Mouse (Mus musculus): ENCODE measurements around the gene Aifm1. TPM values are rescaled to one million over a fixed set of nuclear protein-coding genes. Genes with fewer than 3 reads are reported as not detected.

The Aifm1 gene
- 95.1 and 102 TPM in 2 replicates for polyA plus RNA-seq (2015; fragmentation: Nextera tagmentation; extraction: Ambion mirVana)

DNA sequence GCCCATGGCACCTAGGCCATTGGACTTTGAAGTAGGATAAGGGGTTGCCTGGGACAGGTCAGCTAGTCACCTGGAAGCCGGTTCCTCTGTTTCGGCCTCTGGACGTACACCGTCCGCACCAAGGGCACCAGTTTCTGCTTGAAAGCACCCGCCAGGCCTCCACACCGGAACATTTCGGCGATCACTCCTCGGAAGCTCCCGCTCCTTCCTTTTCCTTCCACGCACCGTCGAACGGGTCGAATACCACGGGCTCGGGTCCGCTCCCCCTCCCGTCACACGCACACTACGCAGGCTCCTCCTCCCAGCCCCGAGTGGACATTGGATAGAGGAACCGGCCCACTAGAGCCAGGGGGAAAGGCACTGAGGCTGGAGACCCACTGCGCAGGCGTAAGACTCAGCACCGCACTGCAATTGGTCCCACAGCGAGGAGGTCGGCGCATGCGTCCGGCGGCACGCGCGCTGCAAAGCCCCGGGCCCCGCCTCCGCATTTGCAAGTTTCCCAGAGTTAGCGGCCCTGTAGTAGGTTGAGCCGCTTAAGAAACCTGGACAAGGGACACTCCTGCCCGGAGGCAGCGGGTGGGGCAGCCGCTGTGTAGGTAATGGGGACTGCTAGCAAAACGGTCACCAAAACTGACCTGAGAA, at the start of gene Aifm1:
TSS of gene Aifm1 (minus strand) at position 398 of the 642 bp plus-strand sequence.
- H3K27me3 ChIP-seq (replicated peaks): no peaks in the 10 kb centered on the region
- no peaks in the 10 kb centered on the region for H3K9me3 ChIP-seq
- peak within 1 kb of the TSS; percentile 50 for H3K9ac ChIP-seq
- peak within 1 kb of the TSS; percentile 52 for H3K4me2 ChIP-seq (replicated peaks)
- no peaks in the 10 kb centered on the region for H3K4me1 ChIP-seq (replicated peaks)
- 16% methylated on average over 45 of the region's 45 CpGs for WGBS
- peak; percentile 99 for ATAC-seq
- no peaks in the 10 kb centered on the region for H3K36me3 ChIP-seq
- 0 out of 2 replicates have a peak within 1 kb of the TSS, but pooled peaks have one; percentile 27 for H3K27ac ChIP-seq
- H3K4me3 ChIP-seq (replicated peaks): peak within 1 kb of the TSS; percentile 51

DNA sequence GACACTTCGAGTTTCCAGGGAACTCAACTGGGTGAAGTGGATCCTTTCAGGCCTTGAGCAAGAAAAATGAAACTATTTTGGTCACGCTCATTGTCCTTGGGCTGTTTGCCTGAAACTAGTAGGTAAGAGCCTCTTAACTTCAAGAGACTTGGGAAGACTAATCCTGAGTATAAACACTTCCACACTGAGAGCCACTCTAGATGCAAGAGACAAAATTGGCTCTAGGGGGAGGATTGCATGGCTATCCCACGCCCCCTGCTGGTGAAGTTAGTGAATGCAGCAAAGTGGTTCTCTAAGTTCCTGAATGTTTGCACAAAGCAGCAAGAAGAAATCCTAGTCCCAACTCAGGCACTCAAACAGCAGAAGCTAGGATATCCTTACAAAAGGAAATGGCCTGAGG, 18.8 kb upstream of the Aifm1 start:
- peak; percentile 56; the same call in 1 of the 2 replicates for ATAC-seq
- H3K27ac ChIP-seq: no peak overlapping the region
- no peak overlapping the region for H3K4me3 ChIP-seq (replicated peaks)
- H3K27me3 ChIP-seq (replicated peaks): no peaks in the 10 kb centered on the region
- H3K9me3 ChIP-seq: no peaks in the 10 kb centered on the region
- H3K36me3 ChIP-seq: no peaks in the 10 kb centered on the region
- H3K4me1 ChIP-seq (replicated peaks): no peaks in the 10 kb centered on the region
- H3K4me2 ChIP-seq (replicated peaks): no peak overlapping the region
- H3K9ac ChIP-seq: no peak overlapping the region
- 41% methylated on average over 3 of the region's 3 CpGs for WGBS

DNA sequence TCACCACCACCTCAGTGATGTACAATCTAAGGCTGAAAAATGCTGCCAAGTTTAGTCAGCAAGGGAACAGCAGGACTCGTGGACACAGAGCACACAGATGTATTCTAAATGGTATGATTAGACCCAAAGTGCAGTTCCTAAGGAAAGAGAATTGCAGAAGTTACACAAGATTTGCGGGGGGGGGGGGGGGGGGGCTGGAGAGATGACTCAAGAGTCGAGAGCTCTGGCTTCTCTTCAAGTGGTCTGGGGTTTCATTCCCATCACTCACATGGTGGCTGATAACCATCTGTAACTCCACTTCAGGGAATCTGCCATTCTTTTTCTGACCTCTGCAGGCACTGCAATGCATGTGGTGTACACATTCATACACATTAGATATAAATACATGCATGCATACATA, 13.1 kb upstream of the Aifm1 start:
- Histone ChIP-seq H3K27ac (no peak overlapping the region), H3K27me3 (replicated peaks) (no peaks in the 10 kb centered on the region), H3K4me3 (replicated peaks) (no peak overlapping the region), H3K4me1 (replicated peaks) (no peaks in the 10 kb centered on the region), H3K9ac (no peak overlapping the region), H3K4me2 (replicated peaks) (no peak overlapping the region), H3K9me3 (no peaks in the 10 kb centered on the region), H3K36me3 (no peaks in the 10 kb centered on the region)
- ATAC-seq: no peak
- WGBS: 51% methylated on average over 3 of the region's 3 CpGs

DNA sequence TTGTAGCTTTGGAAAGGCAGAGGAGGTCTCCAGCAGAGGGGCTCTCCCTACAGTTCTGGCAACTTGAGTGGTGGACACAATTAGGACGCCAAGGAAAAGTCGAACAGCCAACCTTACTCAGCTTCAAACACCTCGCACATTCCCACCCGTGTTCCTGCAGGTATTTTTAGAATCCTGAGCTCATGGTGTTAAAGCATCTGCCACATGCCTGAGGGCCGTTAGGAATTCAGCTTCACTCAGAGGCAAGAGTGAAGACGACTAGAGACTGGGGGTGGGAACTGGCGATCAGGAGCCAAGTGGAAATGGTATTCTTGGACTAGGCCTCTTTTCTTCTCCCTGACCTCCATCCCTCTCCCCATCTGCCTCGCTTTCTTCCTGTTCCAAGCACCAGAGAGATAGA, 12.5 kb upstream of the Aifm1 start:
- H3K4me2 ChIP-seq (replicated peaks): no peak overlapping the region
- no peak overlapping the region for H3K9ac ChIP-seq
- H3K27ac ChIP-seq: no peak overlapping the region
- no peaks in the 10 kb centered on the region for H3K36me3 ChIP-seq
- H3K27me3 ChIP-seq (replicated peaks): no peaks in the 10 kb centered on the region
- no peaks in the 10 kb centered on the region for H3K4me1 ChIP-seq (replicated peaks)
- 62% methylated on average over 8 of the region's 8 CpGs for WGBS
- no peak for ATAC-seq
- H3K4me3 ChIP-seq (replicated peaks): no peak overlapping the region
- no peaks in the 10 kb centered on the region for H3K9me3 ChIP-seq

DNA sequence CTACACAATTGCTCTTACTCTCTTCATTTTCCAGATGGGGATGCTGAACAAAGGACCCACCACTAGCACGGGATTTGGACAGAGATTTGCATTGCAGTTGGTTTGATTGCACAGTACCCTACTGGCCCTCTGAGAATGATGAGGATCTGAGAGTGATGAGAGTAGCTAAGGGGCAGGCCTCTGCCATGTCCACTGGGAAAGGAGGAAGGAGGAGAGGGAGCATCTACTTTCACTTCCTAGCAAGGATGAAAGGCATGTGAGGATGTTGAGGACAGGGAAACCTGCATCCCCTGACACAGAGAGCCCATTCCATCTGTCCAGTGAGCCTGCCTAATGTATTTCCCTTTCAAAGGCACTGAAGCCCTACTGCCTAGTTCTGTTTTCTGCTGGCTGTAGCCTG, 12.0 kb upstream of the Aifm1 start:
- no peak for ATAC-seq
- 48% methylated on average over 1 of the region's 1 CpGs for WGBS

DNA sequence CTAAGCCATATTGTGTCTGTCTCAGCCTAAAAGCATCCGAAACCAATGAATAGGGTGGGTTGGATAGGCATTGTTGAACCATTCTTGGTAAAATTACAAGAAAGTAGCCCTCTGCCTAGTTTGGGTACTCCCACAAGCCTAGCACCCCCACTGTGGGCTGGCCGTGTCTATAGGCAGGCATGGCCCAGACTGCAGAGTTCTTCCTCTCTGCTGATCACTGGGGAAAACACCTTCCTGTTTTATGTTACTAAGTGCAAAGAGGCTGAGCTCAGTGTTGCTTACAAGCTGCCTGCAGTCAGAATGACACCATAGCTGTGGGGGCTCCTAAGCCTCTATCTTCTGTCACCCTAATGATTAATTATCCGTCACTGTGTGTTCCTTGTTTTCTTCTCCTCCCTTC, 10.1 kb upstream of the Aifm1 start:
- Histone ChIP-seq H3K9me3 (no peaks in the 10 kb centered on the region), H3K4me3 (replicated peaks) (no peak overlapping the region), H3K27ac (no peak overlapping the region), H3K4me1 (replicated peaks) (no peaks in the 10 kb centered on the region), H3K27me3 (replicated peaks) (no peaks in the 10 kb centered on the region), H3K36me3 (no peaks in the 10 kb centered on the region), H3K9ac (no peak overlapping the region), H3K4me2 (replicated peaks) (no peak overlapping the region)
- WGBS: 72% methylated on average over 3 of the region's 3 CpGs
- ATAC-seq: no peak

More for the DNA sequence above, 12.0 kb upstream of the Aifm1 start:
- H3K4me3 ChIP-seq (replicated peaks): no peak overlapping the region
- no peak overlapping the region for H3K4me2 ChIP-seq (replicated peaks)
- no peaks in the 10 kb centered on the region for H3K36me3 ChIP-seq
- H3K4me1 ChIP-seq (replicated peaks): no peaks in the 10 kb centered on the region
- no peaks in the 10 kb centered on the region for H3K27me3 ChIP-seq (replicated peaks)
- no peak overlapping the region for H3K27ac ChIP-seq
- no peaks in the 10 kb centered on the region for H3K9me3 ChIP-seq
- H3K9ac ChIP-seq: no peak overlapping the region

DNA sequence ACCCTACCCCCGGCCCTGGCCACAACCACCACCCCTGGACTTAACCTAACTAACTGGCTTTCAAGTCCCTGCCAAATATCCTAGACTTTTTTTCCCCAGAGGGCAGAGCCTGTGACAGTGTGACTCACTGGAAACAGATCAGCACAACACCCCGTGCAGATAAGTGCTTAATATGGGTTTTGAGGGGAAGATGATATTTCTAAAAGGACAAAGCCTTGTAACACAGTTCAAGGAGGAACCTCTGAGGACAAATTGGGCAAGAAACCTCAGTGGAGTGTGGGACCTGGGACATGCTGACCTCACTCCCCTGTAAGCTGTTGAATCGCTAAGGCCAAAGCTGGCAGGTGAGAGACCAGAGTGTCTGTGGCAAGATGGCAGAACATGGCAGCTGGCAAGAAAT, 8.3 kb upstream of the Aifm1 start:
- no peak overlapping the region for H3K9ac ChIP-seq
- no peak for ATAC-seq
- no peak overlapping the region for H3K4me3 ChIP-seq (replicated peaks)
- no peak overlapping the region for H3K27ac ChIP-seq
- H3K27me3 ChIP-seq (replicated peaks): no peaks in the 10 kb centered on the region
- no peaks in the 10 kb centered on the region for H3K9me3 ChIP-seq
- WGBS: 80% methylated on average over 3 of the region's 3 CpGs
- no peaks in the 10 kb centered on the region for H3K36me3 ChIP-seq
- H3K4me2 ChIP-seq (replicated peaks): no peak overlapping the region
- no peaks in the 10 kb centered on the region for H3K4me1 ChIP-seq (replicated peaks)

DNA sequence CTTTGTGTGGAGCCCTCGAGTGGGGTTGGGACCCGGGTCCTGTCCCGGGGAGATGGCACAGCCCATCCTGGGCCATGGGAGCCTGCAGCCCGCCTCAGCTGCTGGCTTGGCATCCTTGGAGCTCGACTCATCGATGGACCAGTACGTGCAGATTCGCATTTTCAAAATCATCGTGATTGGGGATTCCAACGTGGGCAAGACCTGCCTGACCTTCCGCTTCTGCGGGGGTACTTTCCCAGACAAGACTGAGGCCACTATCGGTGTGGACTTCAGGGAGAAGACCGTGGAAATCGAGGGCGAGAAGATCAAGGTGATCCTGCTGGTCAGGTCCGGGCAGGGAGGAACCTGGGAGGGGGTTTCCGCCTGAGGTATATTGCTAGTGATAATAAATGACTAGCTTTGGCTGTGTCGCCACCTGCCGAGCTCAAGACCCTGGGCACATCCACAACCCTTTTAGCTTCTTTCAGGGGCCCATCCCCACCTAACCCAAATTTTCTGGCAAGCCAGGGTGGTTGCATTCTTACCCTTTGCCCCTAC, 6.3 kb upstream of the Aifm1 start:
- peak; percentile 27 for ATAC-seq
- H3K9me3 ChIP-seq: no peaks in the 10 kb centered on the region
- H3K27ac ChIP-seq: no peak overlapping the region
- H3K27me3 ChIP-seq (replicated peaks): no peaks in the 10 kb centered on the region
- H3K9ac ChIP-seq: peak overlapping the region; percentile 40
- H3K4me3 ChIP-seq (replicated peaks): peak overlapping the region; percentile 43
- WGBS: 21% methylated on average over 20 of the region's 20 CpGs
- peak overlapping the region; percentile 82 for H3K4me2 ChIP-seq (replicated peaks)
- H3K4me1 ChIP-seq (replicated peaks): no peaks in the 10 kb centered on the region
- no peaks in the 10 kb centered on the region for H3K36me3 ChIP-seq

DNA sequence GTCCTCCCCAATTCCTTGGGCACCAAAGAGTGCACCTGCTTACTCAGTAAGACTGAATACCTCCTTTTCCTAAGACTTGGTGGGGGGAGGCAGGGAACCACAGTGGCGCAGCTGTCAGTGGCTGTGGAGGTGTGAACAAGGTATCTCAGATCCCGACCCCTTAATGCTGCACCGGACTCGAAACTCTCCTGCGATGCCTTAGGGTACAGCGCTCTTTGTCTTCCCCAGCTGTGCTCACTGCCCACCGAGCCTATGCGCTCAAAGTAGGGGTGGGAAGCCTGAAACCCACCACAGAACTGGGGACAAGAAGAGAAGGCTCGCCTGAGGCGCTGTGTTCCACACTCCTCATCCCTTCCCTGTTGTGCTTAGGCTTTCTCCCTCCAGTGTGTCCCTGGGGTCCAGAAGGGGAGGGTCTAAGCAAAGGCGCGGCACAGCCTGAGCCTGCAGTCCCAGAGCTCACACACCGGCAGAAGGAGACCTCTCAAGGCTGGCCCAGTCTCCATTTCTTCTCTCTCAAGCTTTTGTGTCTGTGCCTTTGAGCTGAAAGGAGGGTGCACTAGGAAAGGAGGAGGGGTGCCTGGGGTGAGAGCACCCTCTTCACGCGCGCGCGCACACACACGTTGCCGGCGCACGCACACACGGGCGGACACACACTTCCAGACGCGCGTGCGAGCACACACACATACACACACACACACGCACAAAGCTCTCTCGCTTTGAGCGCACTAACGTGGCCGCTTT, 5.6 kb upstream of the Aifm1 start, which contains the start of gene Rab33a:
TSS of gene Rab33a (plus strand) at position 478 of the 741 bp plus-strand sequence.
- peak within 1 kb of the TSS; percentile 40 for H3K9ac ChIP-seq
- peak; percentile 76 for ATAC-seq
- WGBS: 20% methylated on average over 33 of the region's 33 CpGs

DNA sequence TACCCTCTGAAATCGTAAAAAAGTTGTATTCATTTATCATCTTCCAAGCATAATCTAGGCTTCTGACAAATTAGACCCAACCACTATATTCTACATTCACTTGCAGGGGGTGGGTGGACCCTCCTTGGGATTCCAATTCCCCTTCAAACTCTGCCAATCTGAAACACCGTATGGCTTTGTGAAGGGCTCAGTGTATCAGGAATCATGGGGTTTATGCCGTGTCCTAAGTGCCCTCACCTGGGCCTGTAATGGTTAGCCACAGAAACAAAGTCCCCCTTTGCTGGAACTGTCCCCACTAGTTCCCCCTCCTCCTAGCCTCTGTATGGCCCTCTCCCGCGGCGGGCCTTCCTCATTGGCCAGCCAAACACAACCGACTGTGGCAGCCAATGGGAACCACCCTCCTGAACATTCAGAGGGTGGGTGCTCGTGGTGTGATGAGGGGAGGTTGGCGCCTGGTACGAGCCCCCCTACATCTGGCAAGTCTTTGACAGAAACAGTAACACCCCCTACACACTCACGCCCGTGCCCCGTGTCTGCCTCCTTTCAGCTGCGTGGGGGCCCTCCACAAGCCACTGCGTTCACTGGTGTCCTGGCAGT, 4.9 kb upstream of the Aifm1 start:
- Histone ChIP-seq H3K4me1 (replicated peaks) (no peaks in the 10 kb centered on the region), H3K4me3 (replicated peaks) (peak overlapping the region; percentile 43), H3K9me3 (no peaks in the 10 kb centered on the region), H3K9ac (no peak overlapping the region), H3K36me3 (no peaks in the 10 kb centered on the region), H3K27me3 (replicated peaks) (no peaks in the 10 kb centered on the region), H3K4me2 (replicated peaks) (peak overlapping the region; percentile 82), H3K27ac (no peak overlapping the region)
- 30% methylated on average over 15 of the region's 15 CpGs for WGBS
- peak; percentile 61 for ATAC-seq

More for the DNA sequence above, 5.6 kb upstream of the Aifm1 start, which contains the start of gene Rab33a:
- no peak within 1 kb of the TSS for H3K27ac ChIP-seq
- no peaks in the 10 kb centered on the region for H3K36me3 ChIP-seq
- H3K4me1 ChIP-seq (replicated peaks): no peaks in the 10 kb centered on the region
- peak within 1 kb of the TSS; percentile 82 for H3K4me2 ChIP-seq (replicated peaks)
- H3K27me3 ChIP-seq (replicated peaks): no peaks in the 10 kb centered on the region
- H3K4me3 ChIP-seq (replicated peaks): peak within 1 kb of the TSS; percentile 43
- no peaks in the 10 kb centered on the region for H3K9me3 ChIP-seq

DNA sequence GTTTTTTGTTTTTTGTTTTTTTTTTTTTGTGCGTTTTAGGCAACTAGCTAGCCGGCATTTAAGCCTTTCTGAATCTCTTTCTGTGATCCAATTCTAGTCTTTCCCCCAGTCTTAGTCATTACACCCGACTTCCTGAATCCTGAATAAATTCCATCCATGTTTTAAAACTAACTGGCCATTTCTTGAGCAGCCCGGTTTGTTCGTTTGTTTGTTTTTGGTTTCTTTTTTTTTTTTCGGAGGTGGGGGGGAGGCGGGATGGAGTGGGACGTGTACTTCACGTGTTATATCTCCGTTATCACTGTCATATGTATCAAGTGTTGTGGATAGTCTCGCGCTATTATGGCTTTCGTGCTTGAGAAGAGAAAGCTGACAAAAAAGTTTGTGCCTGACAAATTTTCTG, 461 bp upstream of the Aifm1 start:
- 0 out of 2 replicates have a peak overlapping the region, but pooled peaks have one; percentile 30 for H3K9ac ChIP-seq
- no peaks in the 10 kb centered on the region for H3K4me1 ChIP-seq (replicated peaks)
- H3K9me3 ChIP-seq: no peaks in the 10 kb centered on the region
- WGBS: 17% methylated on average over 13 of the region's 13 CpGs
- peak overlapping the region; percentile 47 for H3K4me2 ChIP-seq (replicated peaks)
- no peaks in the 10 kb centered on the region for H3K36me3 ChIP-seq
- peak overlapping the region; percentile 51 for H3K4me3 ChIP-seq (replicated peaks)
- H3K27me3 ChIP-seq (replicated peaks): no peaks in the 10 kb centered on the region
- no peak for ATAC-seq
- H3K27ac ChIP-seq: no peak overlapping the region

DNA sequence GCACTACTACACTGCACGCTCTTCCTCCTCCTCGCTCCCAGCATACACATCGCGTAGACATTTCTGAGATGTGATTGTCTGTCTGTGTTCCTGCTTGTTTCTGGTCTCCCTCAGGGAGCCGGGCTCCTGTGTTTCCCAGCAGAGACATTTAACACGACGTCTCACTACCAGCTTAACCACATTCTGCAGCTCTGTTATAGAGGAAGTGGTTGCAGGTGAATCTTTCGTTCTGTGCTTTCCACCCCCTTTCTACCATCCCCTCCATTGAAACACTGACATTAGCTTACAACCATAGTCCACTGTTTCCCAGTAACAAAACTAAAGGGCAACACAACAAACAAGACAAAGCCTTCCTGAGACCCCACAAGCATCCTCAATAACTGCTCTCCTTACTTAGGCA, 19.6 kb downstream of the Aifm1 start:
- ATAC-seq: no peak
- no peaks in the 10 kb centered on the region for H3K27me3 ChIP-seq (replicated peaks)
- no peaks in the 10 kb centered on the region for H3K4me1 ChIP-seq (replicated peaks)
- no peaks in the 10 kb centered on the region for H3K36me3 ChIP-seq
- no peak overlapping the region for H3K27ac ChIP-seq
- no peak overlapping the region for H3K4me2 ChIP-seq (replicated peaks)
- no peaks in the 10 kb centered on the region for H3K9me3 ChIP-seq
- H3K9ac ChIP-seq: no peak overlapping the region
- no peak overlapping the region for H3K4me3 ChIP-seq (replicated peaks)
- WGBS: 87% methylated on average over 8 of the region's 8 CpGs

Measured in intestine, embryonic 15.5 days (tissue).